32 mouse cellular contexts compared by ENCODE assay signal in the genomic region with DNA sequence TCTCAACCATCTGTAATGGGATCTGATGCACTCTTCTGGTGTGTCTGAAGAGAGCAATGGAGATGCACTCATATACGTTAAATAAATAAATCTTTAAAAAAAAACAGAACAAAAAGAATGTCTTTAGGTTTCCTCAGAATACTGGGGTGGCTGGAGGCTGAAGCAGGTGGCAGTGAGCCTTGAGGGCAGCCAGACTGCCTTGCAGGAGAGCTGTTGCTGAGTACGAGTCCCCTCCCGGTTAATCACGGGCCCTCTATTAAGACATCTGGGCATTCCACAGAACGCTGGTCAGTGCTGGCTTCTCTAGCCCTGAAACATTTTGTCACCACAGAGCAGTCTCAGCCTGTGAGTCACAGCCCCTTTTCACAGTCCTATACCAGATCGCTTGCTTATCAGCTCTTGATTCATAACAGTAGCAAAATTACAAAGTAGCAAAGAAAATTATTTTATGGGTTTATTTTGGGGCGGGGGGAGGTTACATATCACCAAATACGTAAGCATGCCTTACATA. TPM values are rescaled to one million over a fixed set of nuclear protein-coding genes. Genes with fewer than 3 reads are reported as not detected.
DNase-seq lines count a peak whose midpoint lies in the region; ATAC-seq and TF ChIP-seq lines count a peak whose summit lies in the region.
"Had no signal": no experiment of that assay in that cellular context is flagged by ENCODE, and none has a peak within 500 bp of the region (broad histone marks: within the 10 kb centered on the region; RNA-seq: fewer than 3 reads in every experiment).

No protein-coding gene starts in this region.

- H3K79me3 ChIP-seq in C2C12 (ENCODE audit: low read depth), result no peaks in the 10 kb centered on the region

- H3K4me2 ChIP-seq in forebrain, postnatal 0 days (ENCODE audit: low read depth), result no peak overlapping the region
- H3K4me2 ChIP-seq: embryonic facial prominence, embryonic 15.5 days; forebrain, embryonic 15.5 days; heart, embryonic 11.5 days; hindbrain, embryonic 14.5 days; limb, embryonic 12.5 days; liver, embryonic 15.5 days; lung, embryonic 15.5 days; midbrain, embryonic 15.5 days had no signal

- WGBS in forebrain, postnatal 0 days, result 81% methylated on average over 8 of the region's 8 CpGs

- no peak for ATAC-seq in forebrain, postnatal 0 days
- ATAC-seq in erythroblast, adult 5-6 weeks (replicated peaks; ENCODE audit: low FRiP score, poor library complexity, severe bottlenecking), result no peak
- ATAC-seq: forebrain, embryonic 15.5 days; inflammation-experienced regulatory T-cells, adult 6 months; midbrain, embryonic 15.5 days had no signal

- H3K27ac ChIP-seq in forebrain, postnatal 0 days (ENCODE audit: low read depth, low read length), result no peak overlapping the region
- H3K27ac ChIP-seq: embryonic facial prominence, embryonic 15.5 days; forebrain, embryonic 10.5 days; forebrain, embryonic 15.5 days; gastrocnemius, adult 2 months; hindbrain, embryonic 14.5 days; layer of hippocampus, adult 2 months; left cerebral cortex, adult 2 months; limb, embryonic 12.5 days; liver, embryonic 15.5 days; lung, embryonic 15.5 days; midbrain, embryonic 10.5 days; midbrain, embryonic 15.5 days had no signal

- peak; percentile 5 for DNase-seq in embryo, embryonic 10 days (ENCODE audit: low spot score)
- no peak for DNase-seq in embryo, embryonic 9.5 days (ENCODE audit: extremely low spot score)
- peak; percentile 43 for DNase-seq in NIH3T3 (ENCODE audit: low read depth)
- DNase-seq in forebrain, postnatal 0 days, result no peak
- no peak for DNase-seq in kidney, postnatal 36 days
- DNase-seq: cerebellum, adult 8-10 months; cerebellum, postnatal 25 days; embryo, embryonic 11 days; gastrocnemius, adult 2 months; gastrocnemius, postnatal 36 days; heart, adult 18-20 months; kidney, adult 11 months; kidney, postnatal 25 days; right cerebral cortex, adult 18-20 months; spleen, adult 18-20 months; thymus, adult 18-20 months; thymus, postnatal 36 days had no signal

- peaks cover 4% of the 10 kb centered on the region; the same call in 1 of the 2 replicates for H3K4me1 ChIP-seq in forebrain, postnatal 0 days (ENCODE audit: insufficient read depth)

- TF ChIP-seq CTCF in C2C12 (IDR thresholded peaks at IDR 0.05; ENCODE audit: control insufficient read depth, insufficient read depth, insufficient read length), result no peak
- no peak for TF ChIP-seq CTCF in forebrain, postnatal 0 days (IDR thresholded peaks at IDR 0.05; ENCODE audit: low read depth)

- H3K9ac ChIP-seq in forebrain, postnatal 0 days, result no peak overlapping the region
- H3K9ac ChIP-seq: embryonic facial prominence, embryonic 15.5 days; forebrain, embryonic 15.5 days; hindbrain, embryonic 14.5 days; limb, embryonic 12.5 days; liver, embryonic 15.5 days; lung, embryonic 15.5 days; midbrain, embryonic 15.5 days had no signal

- no peak overlapping the region for H3ac ChIP-seq in C2C12 (ENCODE audit: control insufficient read depth, insufficient read length, low read depth)

- H3K4me3 ChIP-seq in C2C12 (ENCODE audit: insufficient read depth, poor library complexity, severe bottlenecking), result no peak overlapping the region
- H3K4me3 ChIP-seq in forebrain, postnatal 0 days (ENCODE audit: low read depth, low read length), result no peak overlapping the region
- H3K4me3 ChIP-seq: embryonic facial prominence, embryonic 15.5 days; forebrain, embryonic 10.5 days; forebrain, embryonic 15.5 days; gastrocnemius, adult 2 months; layer of hippocampus, adult 2 months; left cerebral cortex, adult 2 months; limb, embryonic 12.5 days; liver, embryonic 15.5 days; lung, embryonic 15.5 days; midbrain, embryonic 10.5 days; midbrain, embryonic 15.5 days had no signal

- peaks cover 11% of the 10 kb centered on the region for H3K79me2 ChIP-seq in C2C12 (ENCODE audit: control insufficient read depth, insufficient read depth)

- H3K9me3 ChIP-seq in forebrain, postnatal 0 days (ENCODE audit: low read length), result no peaks in the 10 kb centered on the region
- H3K9me3 ChIP-seq: embryonic facial prominence, embryonic 15.5 days; forebrain, embryonic 10.5 days; forebrain, embryonic 15.5 days; limb, embryonic 12.5 days; liver, embryonic 15.5 days; lung, embryonic 15.5 days; midbrain, embryonic 10.5 days; midbrain, embryonic 15.5 days had no signal

- no peaks in the 10 kb centered on the region for H3K27me3 ChIP-seq in C2C12 (ENCODE audit: control insufficient read depth, insufficient read depth, insufficient read length)
- H3K27me3 ChIP-seq in forebrain, postnatal 0 days (ENCODE audit: insufficient read depth, low read length), result no peaks in the 10 kb centered on the region
- H3K27me3 ChIP-seq: embryonic facial prominence, embryonic 15.5 days; forebrain, embryonic 15.5 days; limb, embryonic 12.5 days; liver, embryonic 15.5 days; lung, embryonic 15.5 days; midbrain, embryonic 15.5 days had no signal

- no peaks in the 10 kb centered on the region for H3K36me3 ChIP-seq in C2C12 (ENCODE audit: control insufficient read depth, insufficient read depth)
- H3K36me3 ChIP-seq in forebrain, postnatal 0 days (ENCODE audit: insufficient read depth), result no peaks in the 10 kb centered on the region
- H3K36me3 ChIP-seq: embryonic facial prominence, embryonic 15.5 days; forebrain, embryonic 10.5 days; forebrain, embryonic 15.5 days; limb, embryonic 12.5 days; liver, embryonic 15.5 days; lung, embryonic 15.5 days; midbrain, embryonic 10.5 days; midbrain, embryonic 15.5 days had no signal

TF ChIP-seq in C2C12, 6 proteins besides CTCF, POLR2A, EP300 and RAD21:
- TF ChIP-seq CEBPB (IDR thresholded peaks at IDR 0.05; ENCODE audit: low read depth), result peak; percentile 30
- TF ChIP-seq MAX (IDR thresholded peaks at IDR 0.05), result peak; percentile 22
- TF ChIP-seq MYOD1 (IDR thresholded peaks at IDR 0.05; ENCODE audit: control insufficient read depth, insufficient read length, low read depth), result peak; percentile 25
- TF ChIP-seq FOSL1 (IDR thresholded peaks at IDR 0.05; ENCODE audit: insufficient read depth, low read length, poor library complexity, severe bottlenecking), result no peak

RNA-seq across cellular contexts. Expression of gene Egln1, which starts 5.5 kb away (rescaled TPM):
- 29.7 TPM for polyA plus RNA-seq in C2C12 (2012; fragmentation: generic; extraction: Trizol)
- total RNA-seq in forebrain, postnatal 0 days (2014; rRNA removed), result 42.9 and 48.5 TPM in 2 replicates
- polyA plus RNA-seq in forebrain, postnatal 0 days (2015; fragmentation: Nextera tagmentation; extraction: Ambion mirVana), result 13.7 and 15.6 TPM in 2 replicates
- 2.9 and 4.8 TPM in 2 replicates for total RNA-seq in erythroblast, adult 5-6 weeks (2015; ENCODE audit: low replicate concordance)
- 2.4 and 5.6 TPM in 2 replicates for total RNA-seq in erythroblast, adult 5-6 weeks (2017; ENCODE audit: low replicate concordance)

RNA-seq across cellular contexts. Expression of gene Sprtn, which starts 56.9 kb away (rescaled TPM):
- polyA plus RNA-seq in C2C12 (2012; fragmentation: generic; extraction: Trizol), result 9.1 TPM
- 13.0 and 16.0 TPM in 2 replicates for total RNA-seq in forebrain, postnatal 0 days (2014; rRNA removed)
- polyA plus RNA-seq in forebrain, postnatal 0 days (2015; fragmentation: Nextera tagmentation; extraction: Ambion mirVana), result 5.1 and 6.0 TPM in 2 replicates
- 2.9 and 10.2 TPM in 2 replicates for total RNA-seq in erythroblast, adult 5-6 weeks (2015; ENCODE audit: low replicate concordance)
- total RNA-seq in erythroblast, adult 5-6 weeks (2017; ENCODE audit: low replicate concordance), result 8.5 TPM in 2 replicates

RNA-seq across cellular contexts. Expression of gene Exoc8, which starts 57.1 kb away (rescaled TPM):
- polyA plus RNA-seq in C2C12 (2012; fragmentation: generic; extraction: Trizol), result 10.7 TPM
- 31.2 and 33.9 TPM in 2 replicates for total RNA-seq in forebrain, postnatal 0 days (2014; rRNA removed)
- polyA plus RNA-seq in forebrain, postnatal 0 days (2015; fragmentation: Nextera tagmentation; extraction: Ambion mirVana), result 7.4 and 9.9 TPM in 2 replicates
- total RNA-seq in erythroblast, adult 5-6 weeks (2015; ENCODE audit: low replicate concordance), result 3.3 and 4.4 TPM in 2 replicates
- total RNA-seq in erythroblast, adult 5-6 weeks (2017; ENCODE audit: low replicate concordance), result 3.9 and 7.7 TPM in 2 replicates

RNA-seq across cellular contexts. Expression of gene Tsnax, which starts 58.2 kb away (rescaled TPM):
- polyA plus RNA-seq in C2C12 (2012; fragmentation: generic; extraction: Trizol), result 50.9 TPM
- total RNA-seq in forebrain, postnatal 0 days (2014; rRNA removed), result 86.3 and 111 TPM in 2 replicates
- polyA plus RNA-seq in forebrain, postnatal 0 days (2015; fragmentation: Nextera tagmentation; extraction: Ambion mirVana), result 117 and 146 TPM in 2 replicates
- 20.1 and 23.4 TPM in 2 replicates for total RNA-seq in erythroblast, adult 5-6 weeks (2015; ENCODE audit: low replicate concordance)
- total RNA-seq in erythroblast, adult 5-6 weeks (2017; ENCODE audit: low replicate concordance), result 6.9 and 10.6 TPM in 2 replicates

Comparison
In these comparisons a context has a peak if more than half of its experiments do, and no peak if none do; other contexts are left out.
1. DNase-seq: peak in embryo, embryonic 10 days (single experiment) and NIH3T3 (single experiment); none in embryo, embryonic 9.5 days (single experiment), forebrain, postnatal 0 days (single experiment) and kidney, postnatal 36 days (0 of 2).